Comparison of ENCODE assay signal across 8 mouse cellular contexts in the genomic region with DNA sequence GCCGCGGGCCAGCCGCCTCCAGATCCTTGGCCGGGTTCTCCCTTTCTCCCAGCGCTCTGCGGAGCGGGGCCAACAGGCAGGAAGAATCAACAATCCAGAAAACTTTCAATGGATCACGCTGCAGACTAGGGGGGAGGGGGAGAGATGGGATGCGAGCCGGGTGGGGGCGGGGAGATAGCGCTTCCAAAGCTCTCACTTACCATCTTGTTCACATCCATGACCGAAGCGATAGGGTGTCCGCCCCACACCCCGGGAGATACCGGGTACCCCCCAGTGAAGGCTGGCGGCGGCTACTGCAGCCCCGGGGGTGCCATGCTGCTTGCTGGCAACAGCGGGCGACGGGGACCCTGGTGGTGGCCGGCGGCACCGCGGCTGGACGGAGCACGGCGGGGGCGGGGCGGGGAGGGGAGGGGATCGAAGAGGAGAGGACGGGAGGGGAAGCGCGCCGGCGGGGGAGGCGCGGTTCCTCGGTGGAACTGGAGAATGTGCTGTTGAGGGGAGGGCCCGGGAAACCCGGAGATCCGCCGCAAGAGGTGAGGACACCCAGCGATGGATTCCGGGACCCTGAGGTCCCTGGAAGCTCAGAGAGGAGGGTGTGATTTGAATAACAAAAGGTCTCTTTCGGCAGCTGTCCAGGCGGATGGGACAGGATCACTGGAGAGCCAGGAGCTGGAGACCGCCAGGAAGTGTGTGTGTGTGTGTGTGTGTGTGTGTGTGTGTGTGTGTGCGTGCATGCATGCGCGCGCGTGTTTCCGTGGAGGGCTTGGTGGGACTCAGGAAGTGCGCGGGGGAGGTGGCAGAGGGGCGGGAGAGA. TPM values are rescaled to one million over a fixed set of nuclear protein-coding genes. Genes with fewer than 3 reads are reported as not detected.
DNase-seq lines count a peak whose midpoint lies in the region; ATAC-seq lines count a peak whose summit lies in the region.

No protein-coding gene starts in this region.

- under 1% methylated on average over 55 of the region's 59 CpGs for WGBS in embryonic facial prominence, embryonic 13.5 days
- under 1% methylated on average over 53 of the region's 59 CpGs for WGBS in heart, embryonic 10.5 days
- WGBS in kidney, embryonic 14.5 days: under 1% methylated on average over 43 of the region's 59 CpGs
- WGBS in limb, embryonic 15.5 days: under 1% methylated on average over 51 of the region's 59 CpGs
- WGBS in midbrain, embryonic 15.5 days: 1% methylated on average over 58 of the region's 59 CpGs

- no peaks in the 10 kb centered on the region for H3K9me3 ChIP-seq in embryonic facial prominence, embryonic 13.5 days
- H3K9me3 ChIP-seq in heart, embryonic 10.5 days: no peaks in the 10 kb centered on the region
- no peaks in the 10 kb centered on the region for H3K9me3 ChIP-seq in kidney, embryonic 14.5 days (ENCODE audit: control insufficient read depth, low read length)
- no peaks in the 10 kb centered on the region for H3K9me3 ChIP-seq in limb, embryonic 15.5 days
- no peaks in the 10 kb centered on the region for H3K9me3 ChIP-seq in midbrain, embryonic 15.5 days

- peak; percentile 73 for ATAC-seq in embryonic facial prominence, embryonic 13.5 days (ENCODE audit: insufficient number of reproducible peaks, insufficient read depth, low FRiP score, low TSS enrichment, low read depth)
- ATAC-seq in kidney, embryonic 14.5 days (ENCODE audit: low FRiP score, low TSS enrichment): peak; percentile 86
- peak; percentile 78 for ATAC-seq in limb, embryonic 15.5 days (ENCODE audit: insufficient number of reproducible peaks, low FRiP score, low TSS enrichment, low read depth)
- ATAC-seq in midbrain, embryonic 15.5 days (replicated peaks): peak; percentile 88

- peak overlapping the region; percentile 85 for H3K27ac ChIP-seq in embryonic facial prominence, embryonic 13.5 days
- H3K27ac ChIP-seq in heart, embryonic 10.5 days: peak overlapping the region; percentile 90
- H3K27ac ChIP-seq in kidney, embryonic 14.5 days (ENCODE audit: low read depth, low read length): peak overlapping the region; percentile 90
- H3K27ac ChIP-seq in limb, embryonic 15.5 days: peak overlapping the region; percentile 88
- peak overlapping the region; percentile 95 for H3K27ac ChIP-seq in midbrain, embryonic 15.5 days

- H3K9ac ChIP-seq in embryonic facial prominence, embryonic 13.5 days: peak overlapping the region; percentile 78
- peak overlapping the region; percentile 50 for H3K9ac ChIP-seq in kidney, embryonic 14.5 days (ENCODE audit: low read depth, low read length)
- peak overlapping the region; percentile 31 for H3K9ac ChIP-seq in limb, embryonic 15.5 days
- peak overlapping the region; percentile 75 for H3K9ac ChIP-seq in midbrain, embryonic 15.5 days

- no peaks in the 10 kb centered on the region for H3K36me3 ChIP-seq in embryonic facial prominence, embryonic 13.5 days
- H3K36me3 ChIP-seq in heart, embryonic 10.5 days: 0 out of 2 replicates have a peak, but pooled peaks cover 2% of the 10 kb centered on the region
- no peaks in the 10 kb centered on the region for H3K36me3 ChIP-seq in kidney, embryonic 14.5 days (ENCODE audit: control insufficient read depth, insufficient read depth, low read length)
- no peaks in the 10 kb centered on the region for H3K36me3 ChIP-seq in limb, embryonic 15.5 days
- no peaks in the 10 kb centered on the region for H3K36me3 ChIP-seq in midbrain, embryonic 15.5 days (replicated peaks)

- peak; percentile 13 to 42 for DNase-seq in urinary bladder, adult 18-20 months (ENCODE audit: low spot score in 2 of 2)
- DNase-seq in urinary bladder, postnatal 10 days (ENCODE audit: low spot score): no peak
- peak; percentile 90 for DNase-seq in heart, embryonic 10.5 days (ENCODE audit: low spot score)
- peak; percentile 64 to 77 for DNase-seq in spleen, adult 18-20 months

- H3K4me2 ChIP-seq in embryonic facial prominence, embryonic 13.5 days: peak overlapping the region; percentile 87
- H3K4me2 ChIP-seq in kidney, embryonic 14.5 days (replicated peaks; ENCODE audit: low read depth, low read length): peak overlapping the region; percentile 85
- peak overlapping the region; percentile 75 for H3K4me2 ChIP-seq in limb, embryonic 15.5 days
- peak overlapping the region; percentile 89 for H3K4me2 ChIP-seq in midbrain, embryonic 15.5 days

- H3K4me1 ChIP-seq in embryonic facial prominence, embryonic 13.5 days: peaks cover 27% of the 10 kb centered on the region
- peaks cover 42% of the 10 kb centered on the region for H3K4me1 ChIP-seq in heart, embryonic 10.5 days
- peaks cover 16% of the 10 kb centered on the region for H3K4me1 ChIP-seq in kidney, embryonic 14.5 days (ENCODE audit: control insufficient read depth, insufficient read depth, low read length)
- H3K4me1 ChIP-seq in limb, embryonic 15.5 days: peaks cover 23% of the 10 kb centered on the region
- peaks cover 38% of the 10 kb centered on the region for H3K4me1 ChIP-seq in midbrain, embryonic 15.5 days

- no peaks in the 10 kb centered on the region for H3K27me3 ChIP-seq in embryonic facial prominence, embryonic 13.5 days
- H3K27me3 ChIP-seq in heart, embryonic 10.5 days (ENCODE audit: insufficient read depth, poor library complexity, severe bottlenecking): no peaks in the 10 kb centered on the region
- H3K27me3 ChIP-seq in kidney, embryonic 14.5 days (ENCODE audit: control insufficient read depth, insufficient read depth, low read length): no peaks in the 10 kb centered on the region
- H3K27me3 ChIP-seq in limb, embryonic 15.5 days: no peaks in the 10 kb centered on the region
- no peaks in the 10 kb centered on the region for H3K27me3 ChIP-seq in midbrain, embryonic 15.5 days (replicated peaks)

- peak overlapping the region; percentile 69 for H3K4me3 ChIP-seq in embryonic facial prominence, embryonic 13.5 days
- H3K4me3 ChIP-seq in heart, embryonic 10.5 days: peak overlapping the region; percentile 82
- H3K4me3 ChIP-seq in kidney, embryonic 14.5 days (ENCODE audit: low read length): peak overlapping the region; percentile 56
- peak overlapping the region; percentile 64 for H3K4me3 ChIP-seq in limb, embryonic 15.5 days
- peak overlapping the region; percentile 75 for H3K4me3 ChIP-seq in midbrain, embryonic 15.5 days

RNA-seq across cellular contexts. Expression of a gene that starts 55.8 kb away (rescaled TPM):
- 34.6 and 37.9 TPM in 2 replicates for polyA plus RNA-seq in embryonic facial prominence, embryonic 13.5 days (2015; fragmentation: Nextera tagmentation; extraction: Ambion mirVana)
- 41.7 and 45.7 TPM in 2 replicates for polyA plus RNA-seq in heart, embryonic 10.5 days (2016; fragmentation: Nextera tagmentation; extraction: Ambion mirVana)
- polyA plus RNA-seq in kidney, embryonic 14.5 days (2014; fragmentation: Nextera tagmentation; extraction: Ambion mirVana): 34.9 and 61.7 TPM in 2 replicates
- 33.5 and 34.1 TPM in 2 replicates for polyA plus RNA-seq in limb, embryonic 15.5 days (2015; fragmentation: Nextera tagmentation; extraction: Ambion mirVana)
- 37.6 and 38.2 TPM in 2 replicates for polyA plus RNA-seq in midbrain, embryonic 15.5 days (2015; fragmentation: Nextera tagmentation; extraction: Ambion mirVana)
